Mouse (Mus musculus) lung, postnatal 36 days (tissue): Measurements from ENCODE around the gene Manba.
A peak's percentile ranks its signal among the peaks of the same experiment; 100 is the strongest.
"Not testable (repeated sequence)": the region's sequence is repeated elsewhere in the genome, so short reads cannot be mapped to it uniquely, and the experiment has no call there.

ENCODE experiments used
- DNase-seq: peaks from one replicate; pipeline ENCODE4 v3.0.0; 2022; ENCODE audit warnings: mixed read lengths

Gene Manba

GRCm38 (mm10) chr3:135485128-135485899, at the start of gene Manba:
Manba (plus strand) TSS chr3:135485611.
- peak; percentile 87 for DNase-seq

GRCm38 (mm10) chr3:135436901-135437616, 48.4 kb upstream of the Manba start:
- no peak for DNase-seq

GRCm38 (mm10) chr3:135437758-135438495, 47.5 kb upstream of the Manba start, which contains the start of gene Ube2d3:
Ube2d3 (plus strand) TSS chr3:135438149.
- peak; percentile 99 for DNase-seq

- DNase-seq: peak; percentile 92
These were observed 46.9 kb upstream of the Manba start for GRCm38 (mm10) chr3:135438531-135438912.

GRCm38 (mm10) chr3:135438913-135439531, 46.4 kb upstream of the Manba start:
- peak; percentile 92 for DNase-seq

GRCm38 (mm10) chr3:135439651-135440050, 45.8 kb upstream of the Manba start:
- DNase-seq: no peak

GRCm38 (mm10) chr3:135440221-135440620, 45.2 kb upstream of the Manba start:
- peak; percentile 69 for DNase-seq

- DNase-seq: peak; percentile 23
These were observed 44.8 kb upstream of the Manba start for GRCm38 (mm10) chr3:135440621-135441020.

GRCm38 (mm10) chr3:135444930-135445329, 40.5 kb upstream of the Manba start:
- DNase-seq: no peak

GRCm38 (mm10) chr3:135458981-135459380, 26.4 kb upstream of the Manba start:
- no peak for DNase-seq

GRCm38 (mm10) chr3:135468402-135468801, 17.0 kb upstream of the Manba start:
- no peak for DNase-seq

GRCm38 (mm10) chr3:135469146-135469545, 16.3 kb upstream of the Manba start:
- DNase-seq: no peak

- peak; percentile 81 for DNase-seq
These were observed 15.4 kb upstream of the Manba start for GRCm38 (mm10) chr3:135469974-135470373.

GRCm38 (mm10) chr3:135470823-135471222, 14.6 kb upstream of the Manba start:
- DNase-seq: no peak

GRCm38 (mm10) chr3:135475025-135475424, 10.4 kb upstream of the Manba start:
- no peak for DNase-seq

- DNase-seq: no peak
These were observed 9.1 kb upstream of the Manba start for GRCm38 (mm10) chr3:135476286-135476685.

GRCm38 (mm10) chr3:135476977-135477376, 8.4 kb upstream of the Manba start:
- no peak for DNase-seq

- DNase-seq: not testable (repeated sequence)
These were observed 6.3 kb upstream of the Manba start for GRCm38 (mm10) chr3:135479090-135479489.

- no peak for DNase-seq
These were observed 4.6 kb upstream of the Manba start for GRCm38 (mm10) chr3:135480767-135481166.

- DNase-seq: no peak
These were observed 3.8 kb upstream of the Manba start for GRCm38 (mm10) chr3:135481608-135482007.

GRCm38 (mm10) chr3:135484650-135485049, 761 bp upstream of the Manba start:
- not testable (repeated sequence) for DNase-seq

GRCm38 (mm10) chr3:135485900-135486241, 460 bp downstream of the Manba start:
- no peak for DNase-seq

GRCm38 (mm10) chr3:135486351-135486750, 940 bp downstream of the Manba start:
- no peak for DNase-seq
